Mouse (Mus musculus) layer of hippocampus, postnatal 14 days (tissue): ENCODE measurements at regions not wholly inside any gene's neighbourhood (a gene's known extent, or its start where the extent isn't known, plus 50 kb on each side); places are given as distances from the start of the nearest gene placed in this dataset.

ENCODE experiments used
- DNase-seq, 2 experiments: peaks; one replicate each; pipeline ENCODE4 v3.0.0; 2021 to 2022; ENCODE audit warnings: low spot score in 2 of 2, mixed read lengths in 1 of 2
- microRNA-seq, 2 experiments: library from miRNA; unstranded; fragments of <30 nt; microRNA quantifications; one replicate each; pipeline ENCODE4 v1.2.0; 2021

DNA sequence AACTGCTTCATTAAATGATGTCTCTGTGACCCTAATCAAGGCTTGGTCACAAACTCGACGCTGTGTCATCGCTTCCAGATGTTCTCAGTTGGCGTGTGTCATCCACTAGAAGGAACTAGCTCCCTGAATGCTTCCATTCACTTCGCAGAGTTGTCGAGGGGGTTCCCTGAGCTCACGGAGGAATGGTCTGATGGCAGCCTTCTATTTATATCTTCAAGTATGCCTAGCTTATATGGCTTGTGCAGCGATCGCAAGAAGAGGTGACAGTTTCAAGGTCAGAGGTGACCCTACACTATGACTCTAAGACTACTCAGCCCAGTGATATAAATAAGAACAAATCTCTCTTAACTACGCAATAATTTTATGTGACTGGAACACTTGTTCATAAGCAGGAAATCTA, 126.3 kb downstream of the Nr4a2 start:
- peak in 1 of 2 experiments; percentile 33 for DNase-seq

DNA sequence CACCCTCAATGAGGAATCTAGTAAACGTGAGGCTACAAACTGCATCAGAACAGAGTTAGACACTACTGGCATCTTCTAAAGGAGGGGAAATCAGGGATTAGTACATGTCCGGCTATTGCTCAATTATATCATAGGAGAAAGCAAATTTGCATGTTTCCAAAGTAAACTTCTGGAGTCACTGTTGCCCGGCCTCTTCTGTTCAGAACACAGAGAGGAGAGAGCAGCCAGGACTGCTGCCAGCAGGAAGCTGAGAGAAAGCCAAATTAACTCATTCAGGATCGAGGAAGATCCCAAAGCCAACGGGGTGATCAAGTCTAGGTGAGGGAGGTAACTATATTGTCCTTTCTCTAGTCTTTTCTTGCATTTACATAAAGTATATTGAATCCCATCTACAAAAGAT, 131.0 kb downstream of the Nr4a2 start:
- no peak for DNase-seq

DNA sequence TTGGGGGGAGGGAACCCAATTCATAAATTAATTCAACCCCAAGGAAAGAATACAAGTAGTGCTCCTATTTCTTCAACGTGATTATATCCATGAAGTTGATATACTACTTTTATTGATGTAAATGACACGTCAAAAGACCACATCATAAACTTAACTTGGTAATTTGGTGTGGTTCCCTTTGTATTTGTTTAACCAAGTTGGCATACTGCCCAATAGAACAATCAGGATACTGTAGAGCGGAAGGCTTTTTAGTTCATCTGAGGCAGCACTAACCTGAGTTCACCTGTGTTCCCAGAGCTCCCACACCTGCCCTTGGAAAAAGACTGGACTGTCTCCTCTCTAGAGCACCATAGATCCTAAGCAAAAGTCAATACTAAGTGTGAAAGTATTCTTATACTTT, 132.0 kb downstream of the Nr4a2 start:
- no peak for DNase-seq

DNA sequence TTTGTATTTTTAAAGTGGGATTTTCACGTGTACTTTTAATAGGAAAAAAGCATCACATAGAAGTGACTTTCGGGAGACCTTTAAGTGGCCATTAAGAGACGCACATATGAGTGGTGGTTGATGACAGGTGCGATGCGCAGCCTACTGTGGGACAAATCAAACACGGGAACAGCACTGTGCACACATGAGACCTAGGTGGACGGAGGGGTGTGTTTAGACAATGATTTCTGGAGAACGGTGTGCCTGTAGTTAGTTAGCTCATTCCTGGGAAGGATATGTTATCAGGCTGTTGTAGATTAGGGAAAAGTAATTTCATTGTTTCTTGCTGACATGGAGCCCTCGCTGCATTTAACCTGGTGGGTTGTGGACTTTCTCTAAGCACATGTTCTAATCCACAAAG, 133.0 kb downstream of the Nr4a2 start:
- DNase-seq = no peak

GRCm38 (mm10) chr2:56983167-56983566, 140.6 kb downstream of the Nr4a2 start:
- DNase-seq = no peak

- DNase-seq = no peak
Observed at GRCm38 (mm10) chr2:56980601-56981000, 143.2 kb downstream of the Nr4a2 start.

DNA sequence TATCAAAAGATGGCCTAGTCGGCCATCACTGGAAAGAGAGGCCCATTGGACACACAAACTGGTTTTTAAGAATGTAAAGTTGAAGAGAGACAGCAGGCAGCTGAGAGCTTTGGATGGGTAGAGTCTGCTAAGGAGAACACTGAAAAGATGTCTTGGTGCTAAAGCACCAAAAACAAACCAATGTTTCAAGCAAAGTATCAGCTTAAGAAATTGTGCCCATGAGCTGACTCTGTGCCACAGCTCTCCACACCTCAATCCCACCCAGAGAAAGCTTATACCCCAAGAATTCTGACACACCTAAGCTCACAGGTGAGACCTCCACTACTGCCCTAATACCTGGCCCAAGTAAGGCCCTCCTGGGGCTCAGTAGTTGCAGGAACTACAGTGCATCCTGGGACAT, 148.1 kb downstream of the Nr4a2 start:
- DNase-seq = no peak

- no peak for DNase-seq
Observed at GRCm38 (mm10) chr2:56963937-56964695, 159.7 kb downstream of the Nr4a2 start.

DNA sequence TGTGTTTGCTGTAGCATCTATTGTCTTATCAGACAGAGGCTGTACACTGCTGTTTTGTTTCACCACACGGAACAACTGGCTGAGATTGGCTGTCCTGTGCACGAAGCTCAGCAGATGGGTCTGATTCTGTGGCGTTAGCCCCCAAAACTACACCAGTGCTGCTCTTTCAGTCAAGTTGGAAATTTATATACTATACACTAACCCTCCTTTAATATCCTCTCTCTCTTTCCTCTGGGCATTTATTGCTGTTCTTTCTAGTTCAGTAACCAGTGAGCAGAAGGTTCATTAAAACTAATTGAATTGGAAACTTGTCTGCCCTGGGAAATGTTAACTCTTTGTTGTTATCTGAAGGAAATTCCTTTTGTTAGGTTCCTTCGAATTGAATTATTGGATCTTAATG, 164.1 kb downstream of the Nr4a2 start:
- DNase-seq = no peak

DNA sequence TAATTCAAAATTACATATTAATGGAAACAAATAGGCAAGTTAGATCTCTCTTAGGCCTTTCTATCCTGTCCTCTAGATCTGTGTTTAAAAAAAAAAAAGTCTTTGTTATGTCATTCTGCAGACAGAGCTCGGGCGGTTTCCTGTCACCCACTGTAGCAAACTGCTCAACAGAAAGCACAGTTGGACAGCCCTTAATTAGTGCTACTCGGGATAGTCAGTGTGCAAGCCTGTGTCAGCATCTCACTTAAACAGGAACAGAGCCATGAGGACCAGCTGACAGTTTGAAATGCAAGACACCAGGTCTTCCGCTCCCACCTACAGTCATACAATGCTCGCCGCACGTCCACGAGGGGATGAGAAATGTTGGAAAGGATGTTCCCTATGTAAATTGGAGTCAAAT, 170.5 kb downstream of the Nr4a2 start:
- DNase-seq = no peak

DNA sequence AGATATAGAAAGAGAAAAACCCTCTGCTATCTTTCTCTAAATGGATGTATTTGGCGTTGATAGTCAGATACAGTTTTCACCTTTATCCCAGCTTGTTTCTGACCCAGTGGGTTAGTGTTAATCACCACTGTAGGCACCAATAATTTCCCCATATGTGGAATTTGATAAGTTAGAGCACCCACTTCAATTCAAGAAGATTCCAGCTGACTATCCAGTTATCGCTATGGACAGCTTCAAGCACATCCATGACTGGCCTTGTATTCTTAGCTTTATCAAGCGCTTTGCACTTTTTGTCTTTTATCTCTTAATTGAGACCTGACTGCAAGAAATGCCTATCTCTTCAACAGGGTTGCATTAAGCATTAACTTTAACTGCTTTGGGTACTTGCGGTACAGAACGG, 211.3 kb downstream of the Nr4a2 start:
- no peak for DNase-seq

- DNase-seq = no peak
Observed at GRCm38 (mm10) chr2:56909096-56909865, 214.5 kb downstream of the Nr4a2 start.

- no peak for DNase-seq
Observed at GRCm38 (mm10) chr2:56885181-56885580, 238.6 kb downstream of the Nr4a2 start.

DNA sequence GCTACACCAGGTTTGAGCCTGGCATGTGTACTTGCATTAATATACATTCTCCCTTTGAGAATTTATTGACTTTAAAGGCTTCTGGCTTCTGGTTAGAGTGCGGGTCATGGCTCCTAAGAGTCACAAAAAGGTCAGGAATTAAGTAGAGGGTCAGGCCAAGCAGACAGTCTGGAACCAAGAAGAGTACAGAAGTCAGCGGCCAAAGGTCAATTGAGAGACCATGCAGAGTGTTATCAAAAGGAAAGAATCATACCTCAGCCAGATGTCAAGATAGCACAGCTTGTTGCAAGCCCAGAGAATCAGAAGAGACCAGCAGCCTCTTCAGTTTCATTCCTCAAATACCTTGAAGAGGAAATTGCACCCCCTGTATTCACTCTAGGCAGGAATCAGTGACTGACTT, 263.0 kb downstream of the Nr4a2 start:
- DNase-seq = no peak

- no peak for DNase-seq
Observed at GRCm38 (mm10) chr2:56820551-56820950, 303.3 kb downstream of the Nr4a2 start.

- no peak for DNase-seq
Observed at GRCm38 (mm10) chr2:56784808-56785207, 339.0 kb downstream of the Nr4a2 start.

Small RNAs in the stretch of these regions (microRNA-seq; reads per million reads assigned to microRNA genes)
- gene Mir195b = 0 to 0.45 reads per million in 2 experiments
